Mouse (Mus musculus) heart, postnatal 4 days (tissue): ENCODE data around the gene Olfr1105. TPM values are rescaled to one million over a fixed set of nuclear protein-coding genes. Genes with fewer than 3 reads are reported as not detected.

Source experiments
- DNase-seq: peaks from one replicate; pipeline ENCODE4 v3.0.0; 2021
- total RNA-seq, 2 experiments: library from RNA; stranded (reverse); gene quantifications; 2 replicates each; pipeline ENCODE4 v1.2.3; 2021

The Olfr1105 gene
- total RNA-seq = not detected

GRCm38 (mm10) chr2:87036431-87036830 is at the start of gene Olfr1105:
TSS of gene Olfr1105 (minus strand) at chr2:87036531.
- DNase-seq = no peak

DNA sequence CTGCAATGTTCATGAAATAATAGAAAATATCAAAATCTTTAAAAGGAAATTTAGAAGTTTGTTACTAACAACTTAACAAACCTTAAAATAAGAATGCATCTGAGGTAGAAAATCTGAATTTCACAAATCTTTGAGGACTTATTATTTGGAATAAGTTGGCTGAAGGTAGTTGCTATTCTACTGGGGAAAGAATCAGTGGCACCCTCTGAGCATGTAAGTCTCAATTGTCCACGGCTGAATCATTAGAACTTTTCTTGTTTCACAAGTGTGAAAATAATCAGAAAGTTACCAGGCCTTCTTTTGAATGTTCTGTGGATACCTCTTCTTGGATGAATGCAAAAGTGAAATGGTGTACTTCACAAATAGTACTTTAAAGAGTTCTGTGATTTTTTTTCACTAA is 39.4 kb upstream of the Olfr1105 start, which contains the start of gene Olfr1107:
Olfr1107 (minus strand) TSS at position 101 of the 400 bp plus-strand sequence.
- no peak for DNase-seq

DNA sequence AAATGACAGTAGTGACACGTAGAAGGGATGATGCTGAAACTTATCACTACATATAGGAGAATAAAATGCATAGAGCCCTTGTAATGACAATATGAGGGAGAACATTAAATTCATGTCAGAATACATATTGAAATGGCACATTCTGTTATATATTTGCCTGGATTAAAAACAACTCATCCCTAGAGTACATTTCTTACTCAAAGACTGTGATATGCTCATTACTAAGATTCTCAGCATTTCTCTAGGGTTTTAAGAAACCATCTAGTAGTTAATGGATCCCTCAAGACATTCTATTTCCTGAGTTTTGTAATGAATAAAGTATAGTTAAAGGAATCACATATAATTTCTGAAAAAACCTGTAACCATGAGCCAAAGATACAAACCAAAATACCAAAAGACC is 15.8 kb upstream of the Olfr1105 start, which contains the start of gene Olfr1106:
Olfr1106 (minus strand) TSS at position 101 of the 400 bp plus-strand sequence.
- no peak for DNase-seq

DNA sequence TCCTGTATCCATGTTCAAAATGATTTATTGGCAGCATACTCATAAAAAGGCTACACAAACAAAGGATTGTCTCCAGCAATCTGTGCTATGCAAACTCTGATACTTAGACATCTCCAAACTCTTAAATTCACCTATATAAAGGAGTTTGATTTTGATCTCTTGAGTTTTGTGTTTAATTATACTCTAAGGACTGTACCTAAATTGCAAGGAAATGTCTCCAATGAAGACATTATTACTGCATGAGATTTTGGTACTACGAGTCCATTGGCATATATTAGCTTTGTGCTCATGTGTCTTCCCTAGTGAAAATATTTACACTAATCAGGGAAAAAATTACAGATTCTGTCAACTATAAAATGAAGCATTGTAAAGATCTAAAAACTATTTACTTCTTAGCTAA is 9.4 kb downstream of the Olfr1105 start, which contains the start of gene Olfr1104:
Olfr1104 (minus strand) TSS at position 101 of the 400 bp plus-strand sequence.
- no peak for DNase-seq

DNA sequence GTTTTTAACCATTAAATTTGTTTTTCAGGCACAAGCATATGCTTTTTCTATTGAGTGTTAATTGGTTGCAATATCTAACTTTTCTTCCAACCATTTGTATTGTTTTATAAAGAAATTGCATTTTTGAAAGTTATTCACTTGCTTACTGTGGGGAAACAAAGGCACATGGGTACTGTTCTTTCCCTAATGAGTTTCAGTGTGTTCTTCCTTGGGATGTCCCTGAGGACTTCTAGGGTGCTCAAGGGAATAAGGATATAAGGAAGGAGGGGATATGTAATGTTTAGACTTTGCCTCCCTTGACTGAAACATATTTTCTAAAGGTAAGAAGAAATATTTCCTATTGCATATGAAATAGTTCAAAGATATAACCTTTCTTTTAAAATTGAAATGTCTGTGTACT is 38.2 kb downstream of the Olfr1105 start, which contains the start of gene Olfr1102:
Olfr1102 (plus strand) TSS at position 301 of the 400 bp plus-strand sequence.
- no peak for DNase-seq

- no peak for DNase-seq
Observed at GRCm38 (mm10) chr2:86991121-86991520, 45.2 kb downstream of the Olfr1105 start, which contains the start of gene Olfr1101. TSS of gene Olfr1101 (minus strand) at chr2:86991221.

Other genes starting within 250 kb of the Olfr1105 start
- not detected for gene Olfr141, start 226.5 kb downstream of the Olfr1105 start, total RNA-seq
- gene Olfr1094, start 211.9 kb downstream of the Olfr1105 start, total RNA-seq = not detected
- gene Olfr1095, start 184.8 kb downstream of the Olfr1105 start, total RNA-seq = not detected
- not detected for gene Gm13723, start 161.7 kb downstream of the Olfr1105 start, total RNA-seq
- gene Olfr1097, start 144.3 kb downstream of the Olfr1105 start, total RNA-seq = not detected
- gene Olfr1098, start 112.0 kb downstream of the Olfr1105 start, total RNA-seq = not detected
- not detected for gene Olfr1099, start 75.8 kb downstream of the Olfr1105 start, total RNA-seq
- gene Olfr1100, start 56.6 kb downstream of the Olfr1105 start, total RNA-seq = not detected
- not detected for gene Olfr1101, start 45.3 kb downstream of the Olfr1105 start, total RNA-seq
- not detected for gene Olfr1102, start 38.1 kb downstream of the Olfr1105 start, total RNA-seq
- gene Olfr1104, start 9.5 kb downstream of the Olfr1105 start, total RNA-seq = not detected
- not detected for gene Olfr1106, start 15.7 kb upstream of the Olfr1105 start, total RNA-seq
- gene Olfr1107, start 39.3 kb upstream of the Olfr1105 start, total RNA-seq = not detected
- not detected for gene Olfr1109, start 59.5 kb upstream of the Olfr1105 start, total RNA-seq
- not detected for gene Olfr259, start 78.0 kb upstream of the Olfr1105 start, total RNA-seq
- not detected for gene Olfr1110, start 103.8 kb upstream of the Olfr1105 start, total RNA-seq
- gene Olfr1111, start 116.1 kb upstream of the Olfr1105 start, total RNA-seq = not detected
- not detected for gene Olfr1112, start 151.3 kb upstream of the Olfr1105 start, total RNA-seq
- gene Olfr1113, start 172.4 kb upstream of the Olfr1105 start, total RNA-seq = not detected
- gene Olfr1115, start 211.5 kb upstream of the Olfr1105 start, total RNA-seq = not detected
- gene Olfr1116, start 231.0 kb upstream of the Olfr1105 start, total RNA-seq = not detected